Mouse (Mus musculus) neural tube, embryonic 13.5 days (tissue): ENCODE results near the gene Chrng. TPM values are rescaled to one million over a fixed set of nuclear protein-coding genes. Genes with fewer than 3 reads are reported as not detected.

ENCODE experiments used
- ATAC-seq: fragments of 200-750 bp; cut with Nextera tagmentation; 2 replicates; pipeline ENCODE4 v1.8.0; 2017; ENCODE audit warnings: low read depth, mild to moderate bottlenecking, moderate TSS enrichment, moderate library complexity
- H3K27ac ChIP-seq: fragments of 300-500 bp; sonication (generic); replicated peaks from 2 replicates; pipeline ENCODE4 v1.5.1; 2015; ENCODE audit warnings: moderate library complexity, mild to moderate bottlenecking, inconsistent platforms
- H3K27me3 ChIP-seq: fragments of 300-500 bp; sonication (generic); 2 replicates; pipeline ENCODE4 v1.6.1; 2015; ENCODE audit warnings: mild to moderate bottlenecking, inconsistent platforms
- H3K36me3 ChIP-seq: fragments of 300-500 bp; sonication (generic); 2 replicates; pipeline ENCODE4 v1.6.1; 2015; ENCODE audit warnings: mild to moderate bottlenecking, inconsistent platforms
- H3K4me1 ChIP-seq: fragments of 300-500 bp; sonication (generic); replicated peaks from 2 replicates; pipeline ENCODE4 v1.6.1; 2015; ENCODE audit warnings: inconsistent platforms
- H3K4me2 ChIP-seq: fragments of 300-500 bp; sonication (generic); 2 replicates; pipeline ENCODE4 v1.6.1; 2015; ENCODE audit warnings: inconsistent platforms, mild to moderate bottlenecking, moderate library complexity
- H3K4me3 ChIP-seq: fragments of 300-500 bp; sonication (generic); 2 replicates; pipeline ENCODE4 v1.5.1; 2015; ENCODE audit warnings: mild to moderate bottlenecking, inconsistent platforms
- H3K9ac ChIP-seq: fragments of 300-500 bp; sonication (generic); 2 replicates; pipeline ENCODE4 v1.6.1; 2015; ENCODE audit warnings: moderate library complexity, mild to moderate bottlenecking, inconsistent platforms
- H3K9me3 ChIP-seq: fragments of 300-500 bp; sonication (generic); 2 replicates; pipeline ENCODE4 v1.6.1; 2016; ENCODE audit warnings: inconsistent platforms
- WGBS: fragments of 180-500 bp; shearing (Covaris S2); methylation state at CpG from one replicate; pipeline ENCODE4 v1.1.7; 2015; 5-methylcytosine and 5-hydroxymethylcytosine counted together
- polyA plus RNA-seq: library from polyadenylated mRNA; unstranded; fragments of >200 nt; fragmentation: Nextera tagmentation; extraction: Ambion mirVana; gene quantifications from 2 replicates; pipeline ENCODE4 v1.2.1, GENCODE M21; 2015

Gene Chrng
- polyA plus RNA-seq: 0.57 and 1.7 TPM in 2 replicates

DNA sequence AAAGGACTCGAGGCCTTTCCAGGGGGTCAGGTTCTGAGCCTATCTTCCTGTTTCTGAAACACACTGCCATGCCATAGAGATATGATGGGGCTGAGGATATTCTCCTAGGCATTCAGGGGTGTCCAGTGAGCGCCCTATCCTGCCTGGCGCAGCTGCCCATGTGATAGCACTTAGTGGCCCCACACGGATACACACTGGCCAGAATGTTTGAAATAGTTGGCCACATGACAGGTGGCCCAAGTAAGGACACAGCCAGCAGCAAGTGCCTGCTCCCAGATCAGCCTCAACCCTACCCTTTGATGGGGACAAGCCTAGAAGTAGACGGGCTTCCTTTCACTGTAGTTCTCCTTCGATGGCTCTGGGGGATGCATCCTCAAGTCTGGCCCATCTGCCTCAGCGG lies at the start of gene Chrng:
Chrng (plus strand) TSS at position 193 of the 400 bp plus-strand sequence.
- H3K9ac ChIP-seq: no peak within 1 kb of the TSS
- H3K4me1 ChIP-seq: no peaks in the 10 kb centered on the region
- H3K27ac ChIP-seq: no peak within 1 kb of the TSS
- no peak within 1 kb of the TSS for H3K4me3 ChIP-seq
- H3K4me2 ChIP-seq: no peak within 1 kb of the TSS
- WGBS: 87% methylated on average over 7 of the region's 7 CpGs
- H3K27me3 ChIP-seq: peaks cover 28% of the 10 kb centered on the region
- H3K9me3 ChIP-seq: no peaks in the 10 kb centered on the region
- no peak for ATAC-seq
- H3K36me3 ChIP-seq: no peaks in the 10 kb centered on the region

DNA sequence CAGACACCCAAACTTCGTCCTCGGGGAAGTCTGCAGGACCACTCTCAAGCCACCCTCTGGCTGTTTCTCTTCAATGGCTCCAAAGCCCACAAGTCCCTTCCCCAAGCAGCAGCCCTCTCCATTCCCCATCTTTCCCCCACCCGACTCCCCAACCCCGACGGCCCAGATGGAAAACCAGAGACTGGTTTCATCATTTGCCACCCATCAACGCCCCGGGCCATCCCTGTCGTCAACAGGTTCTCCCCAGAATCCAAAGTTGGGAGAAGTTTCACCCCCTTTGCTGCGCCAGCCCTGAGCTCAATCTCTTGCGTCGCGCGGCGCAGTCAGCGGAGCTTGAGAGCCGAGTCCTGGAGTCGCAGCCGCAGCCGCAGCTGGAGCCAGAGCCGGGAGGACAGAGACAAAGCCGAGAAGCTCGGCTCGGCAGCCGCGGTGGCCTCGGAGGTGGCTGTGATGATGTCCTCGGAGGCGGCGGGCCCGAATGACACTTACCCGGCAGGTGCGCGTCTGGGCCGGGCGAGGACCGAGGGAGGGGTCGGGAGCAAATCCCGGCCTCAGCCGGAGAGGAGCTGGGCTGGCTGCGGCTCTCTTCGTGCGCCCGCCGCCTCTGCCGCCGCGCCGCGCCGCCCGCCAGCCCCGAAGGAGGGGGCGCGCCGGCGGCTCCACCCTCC lies 48.8 kb upstream of the Chrng start:
- WGBS: under 1% methylated on average over 41 of the region's 56 CpGs
- Histone ChIP-seq H3K36me3 (no peaks in the 10 kb centered on the region), H3K27me3 (peaks cover 95% of the 10 kb centered on the region), H3K27ac (peak overlapping the region; percentile 57; the same call in 1 of the 2 replicates), H3K9me3 (no peaks in the 10 kb centered on the region), H3K4me2 (peak overlapping the region; percentile 62), H3K4me3 (peak overlapping the region; percentile 49), H3K4me1 (peaks cover 39% of the 10 kb centered on the region), H3K9ac (peak overlapping the region; percentile 71)
- peak; percentile 43; the same call in 1 of the 2 replicates for ATAC-seq

DNA sequence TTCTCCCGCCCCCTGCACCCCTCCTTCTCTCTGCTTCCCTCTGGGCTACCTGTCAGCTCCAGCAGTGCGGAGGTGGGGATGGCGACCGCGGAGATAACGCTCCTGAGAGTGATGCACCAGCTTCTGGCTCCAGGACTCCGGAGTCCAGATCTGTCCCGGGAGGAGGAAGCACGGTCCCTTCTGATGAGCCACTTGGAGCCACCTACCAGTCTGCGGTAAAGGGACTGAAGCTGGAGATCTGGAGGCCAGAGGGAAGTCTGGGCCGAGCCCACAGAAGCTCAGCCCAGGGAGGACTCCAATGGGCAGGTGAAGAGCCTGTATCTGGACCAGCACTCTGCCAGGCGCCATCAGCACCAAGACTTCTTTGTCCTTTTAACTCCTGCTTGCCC lies 48.3 kb upstream of the Chrng start, which contains the start of gene Ecel1:
Ecel1 (minus strand) TSS at position 323 of the 389 bp plus-strand sequence.
- Histone ChIP-seq H3K27ac (peak within 1 kb of the TSS; percentile 57; the same call in 1 of the 2 replicates), H3K27me3 (peaks cover 94% of the 10 kb centered on the region), H3K9me3 (no peaks in the 10 kb centered on the region), H3K4me3 (peak within 1 kb of the TSS; percentile 49), H3K4me2 (peak within 1 kb of the TSS; percentile 62), H3K9ac (peak within 1 kb of the TSS; percentile 71), H3K4me1 (peaks cover 39% of the 10 kb centered on the region), H3K36me3 (no peaks in the 10 kb centered on the region)
- ATAC-seq: no peak
- under 1% methylated on average over 11 of the region's 12 CpGs for WGBS

DNA sequence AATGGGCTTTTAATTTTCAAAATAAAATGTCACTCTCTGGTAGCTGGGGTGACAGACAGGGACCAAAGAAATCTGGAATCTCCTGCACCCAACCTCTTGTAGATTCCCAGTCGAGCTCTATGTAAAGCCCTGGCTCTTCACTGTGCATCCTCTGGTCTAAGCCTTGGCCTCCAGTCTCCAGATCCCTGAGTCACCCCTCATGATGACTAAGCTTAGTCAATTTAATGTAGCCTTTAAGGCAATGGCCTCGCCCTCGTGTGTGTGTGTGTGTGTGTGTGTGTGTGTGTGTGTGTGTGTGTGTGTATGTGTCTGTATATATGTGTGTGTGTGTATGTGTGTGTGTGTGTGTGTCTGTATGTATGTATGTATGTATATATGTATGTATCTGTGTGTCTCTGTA lies 45.1 kb upstream of the Chrng start:
- ATAC-seq: no peak
- H3K36me3 ChIP-seq: no peaks in the 10 kb centered on the region
- no peak overlapping the region for H3K27ac ChIP-seq
- no peaks in the 10 kb centered on the region for H3K9me3 ChIP-seq
- no peak overlapping the region for H3K4me2 ChIP-seq
- peaks cover 75% of the 10 kb centered on the region for H3K27me3 ChIP-seq
- 90% methylated on average over 3 of the region's 3 CpGs for WGBS
- H3K4me3 ChIP-seq: no peak overlapping the region
- H3K9ac ChIP-seq: no peak overlapping the region
- peaks cover 29% of the 10 kb centered on the region for H3K4me1 ChIP-seq

DNA sequence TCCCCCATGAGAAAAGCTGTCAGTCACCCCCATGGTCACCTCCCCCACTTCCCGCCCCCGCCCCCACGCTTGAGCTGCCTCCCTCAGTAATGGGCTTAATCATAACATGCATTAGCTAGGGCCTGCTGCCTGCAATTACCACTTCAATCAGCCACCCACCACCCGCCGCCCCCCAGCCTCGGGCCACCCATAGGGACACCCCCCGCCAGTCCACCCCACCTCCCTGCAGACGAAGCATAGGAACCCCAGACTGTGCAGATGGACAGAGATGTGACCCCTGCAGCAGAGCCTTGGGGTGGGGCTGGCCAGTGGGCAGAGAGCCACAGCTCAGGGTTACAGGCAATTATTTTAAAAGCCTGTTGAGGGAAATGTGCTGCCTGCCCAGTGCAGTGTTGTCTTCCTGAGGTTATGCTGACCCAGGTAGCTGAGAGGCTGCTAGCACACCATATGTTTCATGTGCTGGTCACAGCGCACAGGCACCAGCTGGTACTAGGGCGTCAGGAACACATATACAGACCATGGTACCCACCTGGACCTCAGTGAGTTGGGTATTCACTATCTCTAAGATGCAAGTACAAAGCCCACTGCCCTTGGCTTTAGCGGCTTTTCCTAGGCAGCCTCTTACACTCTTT lies 40.2 kb upstream of the Chrng start:
- peaks cover 23% of the 10 kb centered on the region for H3K4me1 ChIP-seq
- 24% methylated on average over 11 of the region's 11 CpGs for WGBS
- no peak overlapping the region for H3K4me2 ChIP-seq
- H3K27ac ChIP-seq: peak overlapping the region; percentile 71
- H3K9ac ChIP-seq: no peak overlapping the region
- no peaks in the 10 kb centered on the region for H3K9me3 ChIP-seq
- peak; percentile 27; the same call in 1 of the 2 replicates for ATAC-seq
- H3K27me3 ChIP-seq: peaks cover 48% of the 10 kb centered on the region
- no peaks in the 10 kb centered on the region for H3K36me3 ChIP-seq
- no peak overlapping the region for H3K4me3 ChIP-seq

DNA sequence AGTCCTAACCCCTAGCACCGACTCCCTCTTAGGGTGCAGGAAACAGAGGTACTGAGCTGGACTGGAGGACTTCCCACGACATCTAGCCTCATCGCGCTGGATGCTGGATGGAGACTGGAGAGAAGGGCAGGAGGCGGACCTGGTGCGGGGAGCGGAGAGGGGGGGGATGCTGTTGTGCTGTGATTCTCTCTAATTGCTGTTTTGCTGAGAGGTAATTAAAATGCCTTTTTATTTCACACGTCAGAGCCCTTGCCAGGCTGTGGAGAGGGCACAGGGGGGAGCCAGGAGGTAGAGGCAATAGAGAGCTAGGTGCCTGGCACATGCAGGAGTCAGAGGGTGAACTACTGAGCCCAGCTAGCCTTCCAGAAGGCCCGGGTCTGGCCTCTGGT lies 39.7 kb upstream of the Chrng start:
- Histone ChIP-seq H3K4me2 (no peak overlapping the region), H3K27me3 (peaks cover 48% of the 10 kb centered on the region), H3K4me1 (peaks cover 29% of the 10 kb centered on the region), H3K4me3 (no peak overlapping the region), H3K9ac (no peak overlapping the region), H3K9me3 (no peaks in the 10 kb centered on the region), H3K27ac (peak overlapping the region; percentile 71), H3K36me3 (no peaks in the 10 kb centered on the region)
- 38% methylated on average over 9 of the region's 9 CpGs for WGBS
- peak; percentile 30; the same call in 1 of the 2 replicates for ATAC-seq

DNA sequence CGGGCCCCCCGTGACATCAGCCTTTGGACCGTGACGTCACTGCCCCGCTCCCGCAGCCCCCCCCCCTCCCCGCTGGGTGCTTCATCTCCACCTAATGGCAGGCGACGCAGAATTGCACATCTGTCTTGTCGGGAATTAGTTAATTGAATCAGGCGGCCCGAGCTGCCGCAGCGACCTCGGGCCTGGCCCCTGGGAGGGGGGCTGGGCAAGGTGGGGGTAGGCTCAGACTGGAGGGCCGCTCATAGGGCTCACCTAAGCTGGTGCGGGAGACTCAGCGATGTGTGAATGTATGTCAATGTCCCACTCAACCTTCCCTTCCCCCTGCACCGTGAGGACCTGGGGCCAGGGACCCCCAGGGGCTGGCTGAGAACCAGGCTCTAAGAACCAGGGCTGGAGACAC lies 34.0 kb upstream of the Chrng start:
- Histone ChIP-seq H3K9ac (no peak overlapping the region), H3K9me3 (no peaks in the 10 kb centered on the region), H3K27ac (peak overlapping the region; percentile 84), H3K36me3 (no peaks in the 10 kb centered on the region), H3K4me1 (peaks cover 64% of the 10 kb centered on the region), H3K27me3 (peaks cover 42% of the 10 kb centered on the region), H3K4me2 (peak overlapping the region; percentile 2; the same call in 1 of the 2 replicates), H3K4me3 (no peak overlapping the region)
- WGBS: 4% methylated on average over 18 of the region's 19 CpGs
- peak; percentile 20 for ATAC-seq

DNA sequence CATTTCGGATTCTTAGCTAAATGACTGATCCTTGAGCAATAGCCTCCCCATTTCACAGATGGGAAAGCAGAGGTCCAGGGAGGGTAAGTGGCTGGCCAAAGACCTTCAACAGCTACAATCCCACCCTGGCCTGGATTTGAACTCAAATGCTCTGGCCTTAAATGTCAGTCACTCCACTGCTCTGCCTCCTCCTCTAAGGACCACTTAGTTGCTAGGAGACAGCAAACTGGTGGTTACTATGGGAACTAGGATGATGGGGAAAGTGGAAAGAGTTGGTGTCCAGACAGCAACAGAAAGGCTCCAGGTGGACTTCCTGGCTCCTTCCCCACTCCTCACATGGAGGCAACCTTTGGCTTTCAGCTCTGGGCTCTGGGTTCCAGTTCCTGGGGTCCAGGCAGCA lies 33.1 kb upstream of the Chrng start:
- Histone ChIP-seq H3K4me1 (peaks cover 73% of the 10 kb centered on the region), H3K4me3 (no peak overlapping the region), H3K36me3 (no peaks in the 10 kb centered on the region), H3K4me2 (no peak overlapping the region), H3K9ac (no peak overlapping the region), H3K27me3 (peaks cover 37% of the 10 kb centered on the region), H3K9me3 (no peaks in the 10 kb centered on the region), H3K27ac (0 out of 2 replicates have a peak overlapping the region, but pooled peaks have one; percentile 84)
- WGBS: 87% methylated on average over 1 of the region's 1 CpGs
- ATAC-seq: no peak

DNA sequence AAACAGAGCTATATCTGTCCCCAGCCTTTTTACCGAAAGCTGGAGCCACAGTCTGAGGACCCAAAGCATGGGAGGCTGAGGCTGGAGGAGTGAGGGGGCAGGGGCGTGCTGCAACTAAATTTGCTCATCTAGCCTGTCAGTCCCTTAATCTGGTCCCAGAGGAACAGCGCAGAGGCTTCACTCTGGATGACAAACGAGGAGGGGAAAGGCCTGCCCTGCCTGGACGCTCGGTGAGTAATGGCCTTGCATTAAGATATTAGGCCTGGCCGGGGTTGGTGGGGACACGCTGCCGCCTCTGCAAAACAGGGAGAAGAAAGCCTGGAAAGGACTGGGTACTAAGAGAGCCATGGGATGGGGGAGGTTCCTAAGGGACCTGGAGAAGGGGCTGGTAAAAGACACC lies 32.1 kb upstream of the Chrng start:
- WGBS: 36% methylated on average over 9 of the region's 9 CpGs
- ATAC-seq: no peak
- H3K27me3 ChIP-seq: peaks cover 27% of the 10 kb centered on the region
- peaks cover 79% of the 10 kb centered on the region for H3K4me1 ChIP-seq
- H3K9ac ChIP-seq: 0 out of 2 replicates have a peak overlapping the region, but pooled peaks have one; percentile 3
- no peaks in the 10 kb centered on the region for H3K36me3 ChIP-seq
- H3K27ac ChIP-seq: peak overlapping the region; percentile 50; the same call in 1 of the 2 replicates
- no peak overlapping the region for H3K4me2 ChIP-seq
- no peaks in the 10 kb centered on the region for H3K9me3 ChIP-seq
- no peak overlapping the region for H3K4me3 ChIP-seq

DNA sequence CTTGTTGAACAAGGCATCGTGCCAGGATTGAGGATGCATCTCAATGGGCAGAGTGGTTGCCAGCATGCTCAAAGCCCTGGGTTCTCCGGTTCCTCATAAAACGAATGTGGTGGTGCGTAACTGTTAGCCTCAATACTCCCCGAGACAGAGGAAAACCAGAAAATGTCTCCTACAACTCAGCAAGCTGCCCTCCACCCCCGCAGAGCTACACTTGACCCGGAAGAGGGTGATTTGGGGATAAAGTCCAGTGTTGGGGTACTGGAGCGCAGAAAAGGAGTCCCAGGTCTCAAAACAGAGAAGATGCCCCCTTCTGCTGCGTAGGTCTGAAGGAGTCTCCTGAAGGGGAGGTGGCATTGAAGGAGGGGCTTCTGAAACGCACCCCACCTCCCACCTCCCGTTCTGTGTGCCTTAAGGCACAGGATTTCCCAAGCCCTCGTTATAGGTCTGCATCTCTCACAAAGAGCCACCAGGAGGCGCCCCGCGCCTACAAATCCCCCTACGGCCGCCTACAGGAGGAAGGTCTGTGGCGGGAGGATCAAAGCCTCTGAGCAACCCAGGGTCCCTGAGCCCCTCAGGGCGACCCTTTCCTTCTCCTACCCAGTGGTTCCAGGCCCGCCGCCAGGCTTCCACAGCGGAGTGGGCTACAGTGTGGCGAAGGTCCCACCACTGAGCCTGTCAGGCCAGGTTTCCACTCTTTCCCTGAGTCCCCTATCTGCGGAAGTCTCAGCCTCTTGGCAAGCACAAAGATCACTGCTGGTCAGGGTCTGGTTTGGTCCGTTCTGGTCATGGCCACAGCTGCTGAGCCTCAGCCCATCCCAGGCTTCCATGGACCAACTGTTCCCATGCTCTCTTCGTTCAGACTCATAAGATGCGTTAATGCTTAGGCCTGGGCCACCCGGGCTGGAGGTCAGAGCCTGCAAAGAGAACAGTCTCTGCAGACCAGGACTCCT lies 30.2 kb upstream of the Chrng start:
- WGBS: 21% methylated on average over 28 of the region's 28 CpGs
- no peaks in the 10 kb centered on the region for H3K36me3 ChIP-seq
- no peak for ATAC-seq
- H3K9me3 ChIP-seq: no peaks in the 10 kb centered on the region
- no peak overlapping the region for H3K27ac ChIP-seq
- no peak overlapping the region for H3K4me2 ChIP-seq
- no peak overlapping the region for H3K9ac ChIP-seq
- no peak overlapping the region for H3K4me3 ChIP-seq
- peaks cover 76% of the 10 kb centered on the region for H3K4me1 ChIP-seq
- peaks cover 20% of the 10 kb centered on the region for H3K27me3 ChIP-seq

DNA sequence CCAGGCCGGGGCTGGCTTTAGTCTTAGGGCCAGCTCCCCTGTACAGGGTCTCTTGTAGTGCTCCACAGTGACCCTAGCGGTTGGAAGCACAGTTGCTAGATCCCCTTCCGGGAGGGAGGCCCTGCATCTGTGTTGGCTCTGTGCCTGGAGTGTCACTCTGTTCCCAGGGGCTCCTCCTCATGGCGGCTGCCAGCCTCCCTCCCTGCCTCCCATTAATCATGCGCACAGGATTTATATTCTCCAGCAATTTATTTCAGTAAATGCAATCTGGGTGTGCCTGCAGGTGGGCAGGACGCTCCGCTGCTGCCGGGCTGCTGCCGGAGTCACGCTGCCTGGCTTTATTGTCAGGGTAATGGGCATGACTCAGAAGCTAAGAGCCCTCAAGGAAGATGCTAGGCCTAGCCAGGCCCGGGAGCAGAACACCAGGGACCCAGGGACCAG lies 28.6 kb upstream of the Chrng start:
- peaks cover 60% of the 10 kb centered on the region for H3K4me1 ChIP-seq
- no peaks in the 10 kb centered on the region for H3K9me3 ChIP-seq
- peak; percentile 89 for ATAC-seq
- H3K27me3 ChIP-seq: peaks cover 23% of the 10 kb centered on the region
- no peak overlapping the region for H3K9ac ChIP-seq
- H3K27ac ChIP-seq: peak overlapping the region; percentile 69
- no peak overlapping the region for H3K4me3 ChIP-seq
- no peaks in the 10 kb centered on the region for H3K36me3 ChIP-seq
- 5% methylated on average over 11 of the region's 11 CpGs for WGBS
- H3K4me2 ChIP-seq: peak overlapping the region; percentile 26; the same call in 1 of the 2 replicates
